Mouse (Mus musculus) stomach, postnatal 0 days (tissue): Measurements from ENCODE around the gene Als2.

Experiments used
- CTCF ChIP-seq: IDR thresholded peaks from 2 replicates; pipeline ENCODE4 v1.5.1; 2016; ENCODE audit warnings: antibody characterized with exemption, low read depth, mild to moderate bottlenecking, moderate library complexity
- EP300 ChIP-seq: optimal IDR thresholded peaks from 2 replicates; pipeline ENCODE3; 2016; ENCODE audit warnings: antibody characterized with exemption

DNA sequence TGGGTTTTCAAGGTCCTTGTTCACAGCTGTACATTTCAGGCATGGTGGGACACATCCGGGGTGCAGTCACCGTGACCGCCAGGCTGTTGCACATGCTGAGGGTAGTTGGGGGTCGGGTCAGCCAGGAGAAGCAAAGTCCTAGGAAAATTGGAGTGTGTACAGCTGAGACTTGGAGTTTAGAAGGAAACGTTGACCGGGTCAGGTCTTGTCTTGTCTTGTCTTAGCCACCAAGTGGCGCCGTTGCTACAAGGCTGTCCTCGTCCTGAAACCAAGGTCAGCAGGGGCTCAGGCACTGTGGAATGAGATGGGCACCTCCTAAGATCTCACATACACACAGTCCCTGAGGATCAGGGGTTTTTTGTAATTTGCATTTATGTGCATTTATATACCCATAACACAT, 10.6 kb upstream of the Als2 start:
- peak; percentile 90 for TF ChIP-seq CTCF
- TF ChIP-seq EP300 = no peak
